In genomic region chr14:47444907-47445306, GRCm38 (mm10) we compare ENCODE assay signal across 20 mouse cellular contexts. TPM values are rescaled to one million over a fixed set of nuclear protein-coding genes. Genes with fewer than 3 reads are reported as not detected.
DNase-seq lines count a peak whose midpoint lies in the region; ATAC-seq and TF ChIP-seq lines count a peak whose summit lies in the region.
"Had no signal": no experiment of that assay in that cellular context is flagged by ENCODE, and none has a peak within 500 bp of the region (broad histone marks: within the 10 kb centered on the region; RNA-seq: fewer than 3 reads in every experiment).

No protein-coding gene starts in this region.

- TF ChIP-seq POLR2A in heart, adult 2 months (IDR thresholded peaks at IDR 0.05; ENCODE audit: insufficient read depth, low read depth, low read length): peak; percentile 36; the same call in 1 of the 2 replicates
- no peak for TF ChIP-seq POLR2A in MEL (IDR thresholded peaks at IDR 0.05; ENCODE audit: control insufficient read depth in 1 of 2, insufficient read depth in 1 of 2, low read depth in 1 of 2, low read length in 2 of 2, poor library complexity in 1 of 2)

- intact Hi-C loops in heart, adult 2 months (cut with DNase I): no loop called here
- intact Hi-C loops in heart, postnatal 25 days (cut with DNase I): no loop called here

- no peaks in the 10 kb centered on the region; the same call in 1 of the 2 replicates for H3K36me3 ChIP-seq in heart, adult 2 months (ENCODE audit: control insufficient read depth, insufficient read depth, low read length)
- no peaks in the 10 kb centered on the region; a peak in 1 of 4 replicates for H3K36me3 ChIP-seq in MEL (ENCODE audit: control insufficient read depth in 1 of 2, insufficient read depth in 2 of 2, low read length in 2 of 2)
- no peaks in the 10 kb centered on the region for H3K36me3 ChIP-seq in megakaryocyte, embryonic 14.5 days (replicated peaks; ENCODE audit: low read length)
- H3K36me3 ChIP-seq: embryonic facial prominence, embryonic 12.5 days had no signal

- H3K4me1 ChIP-seq in heart, adult 2 months (ENCODE audit: control insufficient read depth, insufficient read depth, low read length): peaks cover 3% of the 10 kb centered on the region
- no peaks in the 10 kb centered on the region for H3K4me1 ChIP-seq in MEL (ENCODE audit: control insufficient read depth in 1 of 2, insufficient read depth in 2 of 2, low read length in 2 of 2)
- H3K4me1 ChIP-seq in megakaryocyte, embryonic 14.5 days: peaks cover 11% of the 10 kb centered on the region
- H3K4me1 ChIP-seq: embryonic facial prominence, embryonic 12.5 days had no signal

- no peaks in the 10 kb centered on the region for H3K9me3 ChIP-seq in MEL (replicated peaks; ENCODE audit: insufficient read depth, low read length)
- peaks cover 12% of the 10 kb centered on the region; the same call in 1 of the 2 replicates for H3K9me3 ChIP-seq in megakaryocyte, embryonic 14.5 days

- no peak for TF ChIP-seq RAD21 in MEL (IDR thresholded peaks at IDR 0.05; ENCODE audit: low read depth, low read length)

- peak overlapping the region; percentile 33 for H3K9ac ChIP-seq in heart, adult 2 months (ENCODE audit: low read depth, low read length)
- H3K9ac ChIP-seq in MEL (ENCODE audit: control insufficient read depth, low read depth, low read length, poor library complexity, severe bottlenecking): peak overlapping the region; percentile 37; the same call in 1 of the 2 replicates
- H3K9ac ChIP-seq: embryonic facial prominence, embryonic 12.5 days had no signal

- H3K4me3 ChIP-seq in heart, adult 2 months: peak overlapping the region; percentile 15; the same call in 1 of the 2 replicates
- peak overlapping the region; percentile 45 to 58 for H3K4me3 ChIP-seq in MEL (ENCODE audit: control insufficient read depth in 1 of 2, insufficient read depth in 1 of 2, low read depth in 2 of 2, low read length in 2 of 2)
- H3K4me3 ChIP-seq in megakaryocyte, embryonic 14.5 days (replicated peaks): peak overlapping the region; percentile 72
- H3K4me3 ChIP-seq: embryonic facial prominence, embryonic 12.5 days; erythroblast, embryonic 14.5 days; layer of hippocampus, adult 2 months had no signal

- peak overlapping the region; percentile 82 for H3K27ac ChIP-seq in heart, adult 2 months
- H3K27ac ChIP-seq in MEL (ENCODE audit: control insufficient read depth, low read depth, low read length): no peak overlapping the region
- H3K27ac ChIP-seq: embryonic facial prominence, embryonic 12.5 days; kidney, postnatal 0 days; layer of hippocampus, adult 2 months; stomach, postnatal 0 days had no signal

- peak; percentile 3 to 20 for DNase-seq in heart, adult 2 months
- no peak for DNase-seq in heart, postnatal 25 days (ENCODE audit: low spot score)
- peak; percentile 46 for DNase-seq in MEL (ENCODE audit: low read depth, low spot score)
- no peak for DNase-seq in retina, embryonic 14.5 days (ENCODE audit: low spot score)
- DNase-seq in liver: no peak
- DNase-seq: adrenal gland, postnatal 25 days; B cell, adult 2 months; cerebellum, adult 2 months; gastrocnemius, postnatal 36 days; kidney, adult 18-20 months; layer of hippocampus, postnatal 36 days; lung, postnatal 14 days; right cerebral cortex, postnatal 4 days had no signal

- TF ChIP-seq CTCF in heart, adult 2 months (IDR thresholded peaks at IDR 0.05): no peak
- TF ChIP-seq CTCF in MEL (IDR thresholded peaks at IDR 0.05 in 2 of 3, conservative IDR thresholded peaks at IDR 0.05 in 1 of 3; ENCODE audit: control insufficient read depth in 1 of 3, insufficient read depth in 1 of 3, low read depth in 2 of 3, low read length in 3 of 3, poor library complexity in 1 of 3, severe bottlenecking in 1 of 3): no peak

- H3K27me3 ChIP-seq in heart, adult 2 months (ENCODE audit: control insufficient read depth, insufficient read depth, low read length): no peaks in the 10 kb centered on the region
- H3K27me3 ChIP-seq in MEL (ENCODE audit: control insufficient read depth in 1 of 2, insufficient read depth in 2 of 2, low read length in 2 of 2): no peaks in the 10 kb centered on the region
- H3K27me3 ChIP-seq in megakaryocyte, embryonic 14.5 days (replicated peaks): peaks cover 1% of the 10 kb centered on the region
- H3K27me3 ChIP-seq: embryonic facial prominence, embryonic 12.5 days had no signal

- no peaks in the 10 kb centered on the region for H3K79me2 ChIP-seq in heart, adult 2 months (replicated peaks; ENCODE audit: control insufficient read depth, insufficient read depth, low read length)
- H3K79me2 ChIP-seq in MEL (ENCODE audit: control insufficient read depth, insufficient read depth, low read length, poor library complexity): no peaks in the 10 kb centered on the region

- peak; percentile 89 for ATAC-seq in granulocyte monocyte progenitor cell, adult 5-6 weeks (replicated peaks; ENCODE audit: poor library complexity, severe bottlenecking)

- 25% methylated on average over 2 of the region's 2 CpGs for WGBS in heart, adult 2 months

- TF ChIP-seq EP300 in heart, adult 2 months (IDR thresholded peaks at IDR 0.05; ENCODE audit: insufficient read depth, low read depth, low read length): no peak
- no peak for TF ChIP-seq EP300 in MEL (IDR thresholded peaks at IDR 0.05; ENCODE audit: low read depth in 1 of 2, low read length in 2 of 2)

TF ChIP-seq in MEL, 35 proteins besides CTCF, POLR2A, EP300 and RAD21:
- TF ChIP-seq TCF12 (IDR thresholded peaks at IDR 0.05; ENCODE audit: low read depth, low read length) (no peak), ELF1 (IDR thresholded peaks at IDR 0.05; ENCODE audit: low read depth, low read length) (0 out of 2 replicates have a peak, but pooled peaks have one; percentile 14), MXI1 (IDR thresholded peaks at IDR 0.05; ENCODE audit: low read depth, low read length) (peak; percentile 20; the same call in 1 of the 2 replicates), NELFE (IDR thresholded peaks at IDR 0.05; ENCODE audit: low read depth, low read length) (no peak)

RNA-seq across cellular contexts. Expression of gene Fbxo34, which starts 5.3 kb away (rescaled TPM):
- 10 to 100 TPM; 10.3 to 11.3 TPM for total RNA-seq in heart, adult 2 months (2021)
- 7.4 and 8.8 TPM in 2 replicates for polyA plus RNA-seq in heart, adult 2 months (2012; rRNA removed)
- total RNA-seq in heart, postnatal 25 days (2021): 10 to 100 TPM; 12.2 to 13.6 TPM
- 14.8 and 17.2 TPM in 2 replicates for total RNA-seq in MEL (2012; rRNA removed)
- polyA plus RNA-seq in MEL (2012; ENCODE audit: insufficient read depth in 1 of 2, insufficient read length in 2 of 2, low read depth in 1 of 2, low replicate concordance in 2 of 2, missing spikeins in 1 of 2): 10 to 100 TPM in 1 of 2 experiments, not detected in 1; 29.5 TPM
- 10.7 and 13.2 TPM in 2 replicates for total RNA-seq in granulocyte monocyte progenitor cell, adult 5-6 weeks (2014; fragmentation: Nextera tagmentation)
- 27.4 and 32.9 TPM in 2 replicates for total RNA-seq in granulocyte monocyte progenitor cell, adult 5-6 weeks (2017)
- 4.2 and 4.8 TPM in 2 replicates for polyA plus RNA-seq in megakaryocyte, embryonic 14.5 days (2012; ENCODE audit: insufficient read depth, low replicate concordance)

RNA-seq across cellular contexts. Expression of gene Dlgap5, which starts 26.7 kb away (rescaled TPM):
- under 1 TPM; 0.21 to 0.89 TPM for total RNA-seq in heart, adult 2 months (2021)
- polyA plus RNA-seq in heart, adult 2 months (2012; rRNA removed): 0.06 and 0.32 TPM in 2 replicates
- total RNA-seq in heart, postnatal 25 days (2021): 1 to 10 TPM in 1 of 2 experiments, under 1 TPM in 1; 0.57 to 1.1 TPM
- total RNA-seq in MEL (2012; rRNA removed): 45.0 and 52.0 TPM in 2 replicates
- polyA plus RNA-seq in MEL (2012; ENCODE audit: insufficient read depth in 1 of 2, insufficient read length in 2 of 2, low read depth in 1 of 2, low replicate concordance in 2 of 2, missing spikeins in 1 of 2): 10 to 100 TPM; 62.4 to 71.2 TPM
- total RNA-seq in granulocyte monocyte progenitor cell, adult 5-6 weeks (2014; fragmentation: Nextera tagmentation): 22.0 and 42.3 TPM in 2 replicates
- total RNA-seq in granulocyte monocyte progenitor cell, adult 5-6 weeks (2017): 71.8 and 72.0 TPM in 2 replicates
- polyA plus RNA-seq in megakaryocyte, embryonic 14.5 days (2012; ENCODE audit: insufficient read depth, low replicate concordance): 4.1 and 11.0 TPM in 2 replicates

Comparison
In these comparisons a context has a peak if more than half of its experiments do, and no peak if none do; other contexts are left out.
1. DNase-seq: peak in heart, adult 2 months (2 of 2) and MEL (single experiment); none in heart, postnatal 25 days (single experiment), retina, embryonic 14.5 days (single experiment) and liver (single experiment).
2. H3K4me3 ChIP-seq: peak in every context shown above with its lines; median percentile 72 in megakaryocyte, embryonic 14.5 days; 52 in MEL; 15 in heart, adult 2 months.
3. RNA of gene Dlgap5, which starts 26.7 kb away (total RNA-seq): 22.0 to 72.0 TPM in granulocyte monocyte progenitor cell, adult 5-6 weeks and 45.0 to 52.0 TPM in MEL; 0.57 to 1.1 TPM in heart, postnatal 25 days and 0.21 to 0.89 TPM in heart, adult 2 months; every median in the first group is over 10 times any median in the second.